Mouse (Mus musculus): ENCODE data around the gene Gpc1. TPM values are rescaled to one million over a fixed set of nuclear protein-coding genes. Genes with fewer than 3 reads are reported as not detected.
A peak's percentile ranks its signal among the peaks of the same experiment; 100 is the strongest.

Gpc1 gene
- polyA plus RNA-seq (2016; fragmentation: Nextera tagmentation; extraction: Ambion mirVana) = 82.4 and 89.5 TPM in 2 replicates

- H3K27me3 ChIP-seq = peaks cover 32% of the 10 kb centered on the region
- under 1% methylated on average over 66 of the region's 99 CpGs for WGBS
- H3K9ac ChIP-seq (replicated peaks) = peak within 1 kb of the TSS; percentile 98
- peak within 1 kb of the TSS; percentile 93 for H3K4me3 ChIP-seq
- peaks cover 17% of the 10 kb centered on the region for H3K36me3 ChIP-seq
- peak; percentile 79 for ATAC-seq (ENCODE audit: low FRiP score, low read depth)
- H3K4me2 ChIP-seq (replicated peaks) = peak within 1 kb of the TSS; percentile 84
- H3K27ac ChIP-seq (replicated peaks) = peak within 1 kb of the TSS; percentile 96
- no peaks in the 10 kb centered on the region for H3K9me3 ChIP-seq
- peaks cover 37% of the 10 kb centered on the region for H3K4me1 ChIP-seq
Observed at GRCm38 (mm10) chr1:92831188-92832001, at the start of gene Gpc1. Gene Gpc1, plus strand, starts transcription at chr1:92831645.

- no peak overlapping the region for H3K9ac ChIP-seq (replicated peaks)
- no peak for ATAC-seq (ENCODE audit: low FRiP score, low read depth)
- no peak overlapping the region for H3K27ac ChIP-seq (replicated peaks)
- no peak overlapping the region for H3K4me2 ChIP-seq (replicated peaks)
- 77% methylated on average over 4 of the region's 4 CpGs for WGBS
- H3K36me3 ChIP-seq = no peaks in the 10 kb centered on the region
- peaks cover under 1% of the 10 kb centered on the region; the same call in 1 of the 2 replicates for H3K4me1 ChIP-seq
- H3K9me3 ChIP-seq = no peaks in the 10 kb centered on the region
- no peaks in the 10 kb centered on the region for H3K27me3 ChIP-seq
- no peak overlapping the region for H3K4me3 ChIP-seq
Observed at GRCm38 (mm10) chr1:92781862-92782261, 49.6 kb upstream of the Gpc1 start.

- ATAC-seq (ENCODE audit: low FRiP score, low read depth) = no peak
- H3K9me3 ChIP-seq = no peaks in the 10 kb centered on the region
- H3K36me3 ChIP-seq = no peaks in the 10 kb centered on the region
- no peak overlapping the region for H3K4me2 ChIP-seq (replicated peaks)
- H3K4me3 ChIP-seq = no peak overlapping the region
- H3K27ac ChIP-seq (replicated peaks) = no peak overlapping the region
- 63% methylated on average over 6 of the region's 6 CpGs for WGBS
- H3K9ac ChIP-seq (replicated peaks) = no peak overlapping the region
- H3K27me3 ChIP-seq = no peaks in the 10 kb centered on the region
- peaks cover 6% of the 10 kb centered on the region; the same call in 1 of the 2 replicates for H3K4me1 ChIP-seq
Observed at GRCm38 (mm10) chr1:92782587-92782986, 48.9 kb upstream of the Gpc1 start.

- no peak overlapping the region for H3K27ac ChIP-seq (replicated peaks)
- H3K9ac ChIP-seq (replicated peaks) = no peak overlapping the region
- 66% methylated on average over 7 of the region's 8 CpGs for WGBS
- no peaks in the 10 kb centered on the region for H3K9me3 ChIP-seq
- no peak overlapping the region for H3K4me2 ChIP-seq (replicated peaks)
- H3K4me1 ChIP-seq = peaks cover 22% of the 10 kb centered on the region
- H3K4me3 ChIP-seq = no peak overlapping the region
- H3K36me3 ChIP-seq = no peaks in the 10 kb centered on the region
- H3K27me3 ChIP-seq = peaks cover 5% of the 10 kb centered on the region; the same call in 1 of the 2 replicates
- ATAC-seq (ENCODE audit: low FRiP score, low read depth) = no peak
Observed at GRCm38 (mm10) chr1:92787221-92787620, 44.2 kb upstream of the Gpc1 start.

DNA sequence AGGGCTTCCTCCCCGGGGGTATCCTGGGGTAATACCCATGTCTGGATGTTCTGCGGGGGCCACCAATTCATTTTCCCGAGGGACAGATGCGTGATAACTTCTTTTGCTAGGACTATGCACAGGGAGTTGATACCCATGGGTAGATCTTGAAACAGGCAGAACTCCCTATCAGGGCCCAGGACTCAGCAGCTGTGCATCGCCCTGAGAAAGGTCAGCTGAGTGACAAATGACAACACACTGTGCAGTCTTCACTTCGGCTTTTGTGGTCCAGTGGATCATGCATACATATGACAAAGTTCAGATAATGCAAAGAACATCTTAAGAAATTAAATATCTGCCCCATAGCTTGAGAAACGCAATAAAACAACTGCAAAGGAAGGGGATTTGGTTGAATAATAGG, 43.4 kb upstream of the Gpc1 start:
- H3K9ac ChIP-seq (replicated peaks) = no peak overlapping the region
- WGBS = 92% methylated on average over 7 of the region's 7 CpGs
- H3K9me3 ChIP-seq = no peaks in the 10 kb centered on the region
- peaks cover 5% of the 10 kb centered on the region; the same call in 1 of the 2 replicates for H3K27me3 ChIP-seq
- ATAC-seq (ENCODE audit: low FRiP score, low read depth) = no peak
- H3K36me3 ChIP-seq = no peaks in the 10 kb centered on the region
- H3K27ac ChIP-seq (replicated peaks) = no peak overlapping the region
- no peak overlapping the region for H3K4me2 ChIP-seq (replicated peaks)
- H3K4me1 ChIP-seq = peaks cover 22% of the 10 kb centered on the region
- no peak overlapping the region for H3K4me3 ChIP-seq

GRCm38 (mm10) chr1:92790628-92791027, 40.8 kb upstream of the Gpc1 start:
- H3K9ac ChIP-seq (replicated peaks) = peak overlapping the region; percentile 11; the same call in 1 of the 2 replicates
- H3K27ac ChIP-seq (replicated peaks) = no peak overlapping the region; the same call in 1 of the 2 replicates
- H3K9me3 ChIP-seq = no peaks in the 10 kb centered on the region
- no peak overlapping the region for H3K4me3 ChIP-seq
- peak overlapping the region; percentile 32 for H3K4me2 ChIP-seq (replicated peaks)
- peaks cover 22% of the 10 kb centered on the region for H3K4me1 ChIP-seq
- no peaks in the 10 kb centered on the region for H3K36me3 ChIP-seq
- WGBS = 29% methylated on average over 7 of the region's 7 CpGs
- no peak for ATAC-seq (ENCODE audit: low FRiP score, low read depth)
- peaks cover 5% of the 10 kb centered on the region; the same call in 1 of the 2 replicates for H3K27me3 ChIP-seq

DNA sequence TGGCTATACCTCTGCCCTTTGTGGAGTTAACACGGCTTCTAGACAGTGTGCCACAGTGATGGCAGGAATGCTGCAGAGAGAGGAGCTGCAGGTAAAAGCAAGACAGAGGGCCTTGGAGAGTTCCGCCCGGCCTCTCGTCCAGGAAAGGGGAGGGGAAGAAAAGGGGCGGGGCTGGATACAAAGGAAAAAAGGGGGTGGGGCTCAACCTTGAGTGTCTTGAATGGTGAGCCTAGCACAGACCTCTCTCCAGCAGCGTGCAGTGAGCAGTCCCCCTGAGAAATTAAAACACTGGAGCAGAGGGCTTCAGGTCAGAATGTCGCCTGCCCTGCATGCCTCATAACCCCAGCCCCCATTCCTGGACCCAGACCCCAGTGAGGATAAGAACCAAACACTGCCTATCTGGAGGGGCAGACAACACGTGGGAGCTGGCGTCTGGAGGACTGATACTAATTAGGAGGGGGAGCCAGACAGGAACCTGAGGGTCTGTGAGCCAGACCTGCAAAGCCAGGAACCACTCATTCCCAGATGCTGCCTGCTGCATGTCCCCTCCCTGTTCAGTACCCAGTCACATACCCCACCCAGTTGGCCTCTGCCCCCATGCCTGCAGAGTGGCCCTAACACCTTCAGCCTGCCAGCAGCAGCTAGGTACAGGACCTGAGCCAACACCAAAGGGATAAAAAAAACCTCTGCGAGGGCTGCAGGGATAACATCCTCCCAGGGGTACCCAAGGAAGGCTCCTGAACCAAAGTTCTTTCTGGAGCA, 40.2 kb upstream of the Gpc1 start:
- peaks cover 22% of the 10 kb centered on the region for H3K4me1 ChIP-seq
- H3K9me3 ChIP-seq = no peaks in the 10 kb centered on the region
- H3K4me2 ChIP-seq (replicated peaks) = peak overlapping the region; percentile 32
- no peak overlapping the region; the same call in 1 of the 2 replicates for H3K27ac ChIP-seq (replicated peaks)
- ATAC-seq (ENCODE audit: low FRiP score, low read depth) = peak; percentile 75
- H3K4me3 ChIP-seq = no peak overlapping the region
- H3K36me3 ChIP-seq = no peaks in the 10 kb centered on the region
- H3K27me3 ChIP-seq = peaks cover 5% of the 10 kb centered on the region; the same call in 1 of the 2 replicates
- WGBS = 6% methylated on average over 10 of the region's 10 CpGs
- peak overlapping the region; percentile 37; the same call in 1 of the 2 replicates for H3K9ac ChIP-seq (replicated peaks)

- H3K27me3 ChIP-seq = peaks cover 5% of the 10 kb centered on the region; the same call in 1 of the 2 replicates
- H3K4me2 ChIP-seq (replicated peaks) = no peak overlapping the region
- 78% methylated on average over 5 of the region's 5 CpGs for WGBS
- ATAC-seq (ENCODE audit: low FRiP score, low read depth) = no peak
- H3K4me3 ChIP-seq = no peak overlapping the region
- peaks cover 16% of the 10 kb centered on the region for H3K4me1 ChIP-seq
- H3K36me3 ChIP-seq = no peaks in the 10 kb centered on the region
- no peaks in the 10 kb centered on the region for H3K9me3 ChIP-seq
- no peak overlapping the region for H3K27ac ChIP-seq (replicated peaks)
- no peak overlapping the region for H3K9ac ChIP-seq (replicated peaks)
Observed at GRCm38 (mm10) chr1:92793781-92794180, 37.7 kb upstream of the Gpc1 start.

GRCm38 (mm10) chr1:92798425-92798824, 33.0 kb upstream of the Gpc1 start:
- H3K9ac ChIP-seq (replicated peaks) = no peak overlapping the region
- no peaks in the 10 kb centered on the region for H3K36me3 ChIP-seq
- H3K27ac ChIP-seq (replicated peaks) = no peak overlapping the region
- H3K4me3 ChIP-seq = no peak overlapping the region
- no peak for ATAC-seq (ENCODE audit: low FRiP score, low read depth)
- whole genome bisulfite sequencing = 74% methylated on average over 2 of the region's 2 CpGs
- H3K9me3 ChIP-seq = no peaks in the 10 kb centered on the region
- no peaks in the 10 kb centered on the region for H3K4me1 ChIP-seq
- H3K27me3 ChIP-seq = no peaks in the 10 kb centered on the region
- H3K4me2 ChIP-seq (replicated peaks) = no peak overlapping the region

GRCm38 (mm10) chr1:92799653-92800052, 31.8 kb upstream of the Gpc1 start:
- no peak overlapping the region for H3K4me3 ChIP-seq
- WGBS = 90% methylated on average over 5 of the region's 5 CpGs
- no peaks in the 10 kb centered on the region for H3K36me3 ChIP-seq
- no peaks in the 10 kb centered on the region for H3K27me3 ChIP-seq
- no peaks in the 10 kb centered on the region for H3K9me3 ChIP-seq
- no peak overlapping the region for H3K27ac ChIP-seq (replicated peaks)
- ATAC-seq (ENCODE audit: low FRiP score, low read depth) = no peak
- no peaks in the 10 kb centered on the region for H3K4me1 ChIP-seq
- H3K9ac ChIP-seq (replicated peaks) = no peak overlapping the region
- H3K4me2 ChIP-seq (replicated peaks) = no peak overlapping the region

DNA sequence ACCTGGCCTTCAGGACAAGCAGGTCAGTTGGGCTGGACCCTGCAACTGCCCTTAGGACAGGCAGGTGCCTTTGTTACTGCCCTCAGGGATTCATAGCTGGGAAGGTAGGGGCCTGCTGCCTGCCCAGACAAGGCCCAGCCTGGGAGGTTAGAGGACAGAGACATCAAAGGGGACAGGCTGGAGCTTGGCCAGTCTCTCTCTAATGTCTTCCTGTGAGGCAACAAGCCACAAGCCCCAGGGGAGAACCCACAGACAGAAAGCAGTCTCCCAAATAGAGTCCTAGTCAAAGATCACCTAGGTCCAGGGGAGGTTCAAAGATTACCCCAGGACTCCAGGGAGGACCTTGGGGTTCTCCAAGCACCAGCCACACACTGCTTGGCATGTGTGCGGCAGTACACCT, 29.1 kb upstream of the Gpc1 start:
- Histone ChIP-seq H3K4me1 (no peaks in the 10 kb centered on the region), H3K9ac (replicated peaks) (no peak overlapping the region), H3K9me3 (no peaks in the 10 kb centered on the region), H3K4me2 (replicated peaks) (no peak overlapping the region), H3K27ac (replicated peaks) (no peak overlapping the region), H3K36me3 (no peaks in the 10 kb centered on the region), H3K27me3 (no peaks in the 10 kb centered on the region), H3K4me3 (no peak overlapping the region)
- 100% methylated on average over 1 of the region's 1 CpGs for WGBS
- no peak for ATAC-seq (ENCODE audit: low FRiP score, low read depth)

DNA sequence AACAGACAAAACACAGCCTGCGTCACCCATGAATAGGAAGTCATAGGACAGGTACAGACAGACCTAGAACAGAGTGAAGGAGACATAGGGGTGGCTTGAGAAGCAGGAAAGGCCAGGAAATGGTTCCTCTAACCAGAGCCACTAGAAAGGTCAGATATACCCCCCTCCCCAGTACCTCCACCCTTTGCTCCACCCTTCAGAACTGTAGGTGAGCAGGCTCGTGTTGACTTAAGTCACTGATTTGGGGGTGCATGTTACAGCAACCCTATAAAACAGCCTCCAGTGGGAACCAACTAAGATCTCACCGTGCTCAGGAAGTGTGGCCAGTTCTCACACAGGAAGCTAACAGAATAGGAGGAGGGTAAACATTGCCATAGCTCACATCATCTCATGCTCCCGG, 28.1 kb upstream of the Gpc1 start:
- Histone ChIP-seq H3K27me3 (no peaks in the 10 kb centered on the region), H3K9me3 (no peaks in the 10 kb centered on the region), H3K4me2 (replicated peaks) (no peak overlapping the region), H3K27ac (replicated peaks) (no peak overlapping the region), H3K4me1 (no peaks in the 10 kb centered on the region), H3K4me3 (no peak overlapping the region), H3K36me3 (no peaks in the 10 kb centered on the region), H3K9ac (replicated peaks) (no peak overlapping the region)
- 90% methylated on average over 4 of the region's 4 CpGs for WGBS
- no peak for ATAC-seq (ENCODE audit: low FRiP score, low read depth)
